In genomic region chr2:42540172-42540571, GRCm38 (mm10) we compare ENCODE assay signal across 20 mouse cellular contexts.
"Had no signal": no experiment of that assay in that cellular context is flagged by ENCODE, and none has a peak within 500 bp of the region (broad histone marks: within the 10 kb centered on the region; RNA-seq: fewer than 3 reads in every experiment).

No protein-coding gene starts in this region.

- H3K9ac ChIP-seq: liver, postnatal 0 days; lung, embryonic 15.5 days; midbrain, embryonic 12.5 days; neural tube, embryonic 13.5 days; neural tube, embryonic 15.5 days; stomach, embryonic 15.5 days had no signal

- DNase-seq: liver, postnatal 0 days; lung, adult 2 months; lung, postnatal 14 days; lung, postnatal 36 days; midbrain, embryonic 14.5 days; retina, postnatal 1 day; right cerebral cortex, adult 18-20 months; thymus, adult 18-20 months; thymus, postnatal 14 days; thymus, postnatal 36 days had no signal

- H3K4me1 ChIP-seq: lung, embryonic 15.5 days; neural tube, embryonic 15.5 days; stomach, embryonic 15.5 days had no signal

- H3K27ac ChIP-seq: lung, embryonic 15.5 days; macrophage; midbrain, embryonic 10.5 days; midbrain, embryonic 12.5 days; neural tube, embryonic 13.5 days; neural tube, embryonic 15.5 days; stomach, embryonic 15.5 days had no signal

- H3K36me3 ChIP-seq: lung, embryonic 15.5 days; midbrain, embryonic 10.5 days; midbrain, embryonic 12.5 days; neural tube, embryonic 13.5 days; neural tube, embryonic 15.5 days; stomach, embryonic 15.5 days had no signal

- H3K9me3 ChIP-seq: lung, embryonic 15.5 days; midbrain, embryonic 10.5 days; midbrain, embryonic 12.5 days; neural tube, embryonic 13.5 days; neural tube, embryonic 15.5 days; stomach, embryonic 15.5 days had no signal

- H3K4me2 ChIP-seq: lung, embryonic 15.5 days; midbrain, embryonic 12.5 days; neural tube, embryonic 13.5 days; neural tube, embryonic 15.5 days; stomach, embryonic 15.5 days had no signal

- H3K4me3 ChIP-seq: lung, embryonic 15.5 days; midbrain, embryonic 10.5 days; midbrain, embryonic 12.5 days; myocyte; neural tube, embryonic 13.5 days; neural tube, embryonic 15.5 days; stomach, embryonic 15.5 days had no signal

- ATAC-seq: liver, postnatal 0 days; lung, postnatal 0 days; midbrain, embryonic 16.5 days had no signal

- H3K27me3 ChIP-seq: lung, embryonic 15.5 days; midbrain, embryonic 12.5 days; neural tube, embryonic 13.5 days; neural tube, embryonic 15.5 days; stomach, embryonic 15.5 days had no signal
